Mouse (Mus musculus) limb, embryonic 14.5 days (tissue): Measurements from ENCODE around the gene Arhgef3. TPM values are rescaled to one million over a fixed set of nuclear protein-coding genes. Genes with fewer than 3 reads are reported as not detected.
"Not testable (repeated sequence)": the region's sequence is repeated elsewhere in the genome, so short reads cannot be mapped to it uniquely, and the experiment has no call there.

Experiments used
- ATAC-seq: fragments of 200-750 bp; cut with Nextera tagmentation; 2 replicates; pipeline ENCODE4 v1.8.0; 2017; ENCODE audit warnings: low read depth, moderate number of reproducible peaks, moderate TSS enrichment; ENCODE audit not compliant: low FRiP score
- DNase-seq: peaks from one replicate; pipeline ENCODE4 v3.0.0-alpha.2; 2015; ENCODE audit warnings: low spot score
- H3K27ac ChIP-seq: fragments of 300-500 bp; sonication (generic); replicated peaks from 2 replicates; pipeline ENCODE4 v1.5.1; 2014; ENCODE audit warnings: low read depth, mild to moderate bottlenecking, low read length, moderate library complexity, mixed read lengths
- H3K27me3 ChIP-seq: fragments of 300-500 bp; sonication (generic); 2 replicates; pipeline ENCODE4 v1.6.1; 2014; ENCODE audit warnings: low read length, mixed read lengths; ENCODE audit not compliant: control insufficient read depth, insufficient read depth
- H3K36me3 ChIP-seq: fragments of 300-500 bp; sonication (generic); 2 replicates; pipeline ENCODE4 v1.6.1; 2014; ENCODE audit warnings: mild to moderate bottlenecking, low read length, moderate library complexity, mixed read lengths; ENCODE audit not compliant: control insufficient read depth, insufficient read depth
- H3K4me1 ChIP-seq: fragments of 300-500 bp; sonication (generic); 2 replicates; pipeline ENCODE4 v1.6.1; 2014; ENCODE audit warnings: antibody characterized with exemption, low read length, mixed read lengths; ENCODE audit not compliant: control insufficient read depth, insufficient read depth
- H3K4me2 ChIP-seq: fragments of 300-500 bp; sonication (generic); replicated peaks from 2 replicates; pipeline ENCODE4 v1.6.1; 2014; ENCODE audit warnings: low read depth, mild to moderate bottlenecking, low read length, moderate library complexity; ENCODE audit not compliant: severe bottlenecking
- H3K4me3 ChIP-seq: fragments of 300-500 bp; sonication (generic); replicated peaks from 2 replicates; pipeline ENCODE4 v1.5.1; 2014; ENCODE audit warnings: low read length
- H3K9ac ChIP-seq: fragments of 300-500 bp; sonication (generic); 2 replicates; pipeline ENCODE4 v1.6.1; 2014; ENCODE audit warnings: mild to moderate bottlenecking, low read depth, low read length, moderate library complexity; ENCODE audit not compliant: severe bottlenecking
- H3K9me3 ChIP-seq: fragments of 300-500 bp; sonication (generic); 2 replicates; pipeline ENCODE4 v1.6.1; 2016; ENCODE audit warnings: low read length; ENCODE audit not compliant: control insufficient read depth
- POLR2A ChIP-seq: fragments of 200-500 bp; IDR thresholded peaks from 2 replicates; pipeline ENCODE4 v1.8.0; 2012; ENCODE audit warnings: inconsistent platforms, mild to moderate bottlenecking, moderate library complexity, borderline replicate concordance; ENCODE audit not compliant: insufficient read depth, insufficient read length; ENCODE audit errors: extremely low read depth
- WGBS: fragments of 180-500 bp; shearing (Covaris S2); extraction: QIAGEN DNeasy Blood & Tissue Kit; methylation state at CpG from one replicate; pipeline ENCODE4 v1.1.7; 2014; 5-methylcytosine and 5-hydroxymethylcytosine counted together
- polyA plus RNA-seq, 2 experiments: library from polyadenylated mRNA; depleted of rRNA in 1 of 2; stranded (reverse) in 1 of 2; unstranded in 1 of 2; fragments of >200 nt; fragmentation: Nextera tagmentation in 1 of 2; extraction: Ambion mirVana in 1 of 2; gene quantifications; 2 replicates each; pipeline versions ENCODE4 v1.2.1 to v1.2.3; 2012 to 2014

Gene Arhgef3
- polyA plus RNA-seq, 2 experiments: 14.3 to 22.5 TPM

DNA sequence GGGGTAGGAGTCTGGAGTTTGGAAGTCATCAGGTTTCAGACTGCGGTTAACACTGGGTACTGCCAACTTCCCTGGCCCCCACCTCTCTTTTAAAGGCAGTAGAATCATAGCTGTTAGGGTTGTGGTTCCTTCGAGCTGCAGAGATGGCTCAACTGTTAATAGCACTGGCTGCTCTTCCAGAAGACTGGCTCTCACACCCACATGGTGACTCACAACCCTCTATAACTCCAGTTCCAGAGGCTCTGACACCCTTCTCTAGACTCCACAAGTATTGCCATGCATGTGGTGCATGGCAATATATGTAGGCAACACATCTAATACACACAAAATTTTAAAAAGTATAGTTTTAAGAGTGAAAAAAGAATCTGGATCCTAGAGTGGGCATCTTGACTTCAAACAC is 128.1 kb downstream of the Arhgef3 start:
- ATAC-seq: no peak
- Histone ChIP-seq H3K27ac (no peak overlapping the region), H3K4me1 (peaks cover 4% of the 10 kb centered on the region), H3K9ac (no peak overlapping the region), H3K9me3 (no peaks in the 10 kb centered on the region), H3K4me3 (no peak overlapping the region), H3K36me3 (no peaks in the 10 kb centered on the region), H3K4me2 (no peak overlapping the region), H3K27me3 (no peaks in the 10 kb centered on the region)
- DNase-seq: no peak
- TF ChIP-seq POLR2A: no peak
- 68% methylated on average over 2 of the region's 2 CpGs for WGBS

GRCm38 (mm10) chr14:27243585-27243984 is 128.9 kb downstream of the Arhgef3 start:
- H3K36me3 ChIP-seq: no peaks in the 10 kb centered on the region
- no peaks in the 10 kb centered on the region for H3K27me3 ChIP-seq
- DNase-seq (no peak), ATAC-seq (no peak)
- no peak overlapping the region for H3K4me2 ChIP-seq
- no peak overlapping the region for H3K9ac ChIP-seq
- WGBS: 79% methylated on average over 5 of the region's 5 CpGs
- TF ChIP-seq POLR2A: no peak
- no peaks in the 10 kb centered on the region; the same call in 1 of the 2 replicates for H3K4me1 ChIP-seq
- no peaks in the 10 kb centered on the region for H3K9me3 ChIP-seq
- no peak overlapping the region for H3K27ac ChIP-seq
- H3K4me3 ChIP-seq: no peak overlapping the region

DNA sequence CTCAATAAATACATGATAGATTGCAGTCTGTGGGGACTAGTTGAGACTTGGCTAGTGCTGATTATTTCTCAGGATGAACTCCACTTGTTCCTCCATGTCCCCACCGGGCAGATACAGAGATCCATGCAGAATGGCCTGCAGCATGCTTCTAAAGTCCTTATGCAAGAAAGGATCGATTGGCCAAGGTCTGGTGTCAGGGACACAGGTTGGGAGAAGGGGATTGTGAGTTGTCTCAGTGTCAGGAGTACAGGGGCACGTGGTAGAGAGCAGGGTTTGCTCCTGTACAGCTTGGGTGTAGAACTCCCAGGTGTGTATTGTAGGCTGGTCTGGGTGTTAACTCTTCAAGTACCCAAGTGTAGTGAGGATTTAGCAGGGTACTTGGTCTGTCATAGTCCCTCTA is 130.2 kb downstream of the Arhgef3 start:
- WGBS: 71% methylated on average over 3 of the region's 3 CpGs
- Histone ChIP-seq H3K27me3 (no peaks in the 10 kb centered on the region), H3K36me3 (no peaks in the 10 kb centered on the region), H3K27ac (no peak overlapping the region), H3K9ac (no peak overlapping the region), H3K4me1 (no peaks in the 10 kb centered on the region; the same call in 1 of the 2 replicates), H3K9me3 (no peaks in the 10 kb centered on the region), H3K4me3 (no peak overlapping the region), H3K4me2 (no peak overlapping the region)
- no peak for TF ChIP-seq POLR2A
- no peak for DNase-seq
- no peak for ATAC-seq

- no peak for TF ChIP-seq POLR2A
- DNase-seq (no peak), ATAC-seq (no peak)
- no peaks in the 10 kb centered on the region for H3K9me3 ChIP-seq
- no peaks in the 10 kb centered on the region for H3K36me3 ChIP-seq
- no peaks in the 10 kb centered on the region; the same call in 1 of the 2 replicates for H3K4me1 ChIP-seq
- 80% methylated on average over 5 of the region's 5 CpGs for WGBS
- no peaks in the 10 kb centered on the region for H3K27me3 ChIP-seq
- H3K4me3 ChIP-seq: no peak overlapping the region
- no peak overlapping the region for H3K27ac ChIP-seq
- no peak overlapping the region for H3K4me2 ChIP-seq
- H3K9ac ChIP-seq: no peak overlapping the region
Observed at GRCm38 (mm10) chr14:27246424-27246823, 131.7 kb downstream of the Arhgef3 start.

DNA sequence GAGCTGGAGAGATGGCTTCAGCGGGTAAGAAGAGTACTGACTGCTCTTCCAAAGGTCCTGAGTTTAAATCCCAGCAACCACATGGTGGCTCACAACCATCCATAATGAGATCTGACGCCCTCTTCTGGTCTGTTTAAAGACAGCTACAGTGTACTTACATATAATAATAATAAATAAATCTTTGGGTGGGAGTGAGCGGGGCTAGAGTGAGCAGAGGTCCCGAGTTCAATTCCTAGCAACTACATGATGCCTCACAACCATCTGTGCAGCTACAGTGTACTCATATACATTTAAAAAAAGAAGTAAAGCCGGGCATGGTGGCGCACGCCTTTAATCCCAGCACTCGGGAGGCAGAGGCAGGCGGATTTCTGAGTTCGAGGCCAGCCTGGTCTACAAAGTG is 132.2 kb downstream of the Arhgef3 start:
- not testable (repeated sequence) for H3K4me2 ChIP-seq, H3K4me3 ChIP-seq, H3K27ac ChIP-seq, H3K36me3 ChIP-seq, H3K4me1 ChIP-seq, ATAC-seq, H3K9ac ChIP-seq, H3K9me3 ChIP-seq, H3K27me3 ChIP-seq, DNase-seq
- WGBS: 90% methylated on average over 10 of the region's 10 CpGs

GRCm38 (mm10) chr14:27249121-27249520 is 134.4 kb downstream of the Arhgef3 start:
- Histone ChIP-seq H3K4me2 (no peak overlapping the region), H3K9ac (no peak overlapping the region), H3K4me1 (no peaks in the 10 kb centered on the region), H3K9me3 (no peaks in the 10 kb centered on the region), H3K27ac (no peak overlapping the region), H3K36me3 (no peaks in the 10 kb centered on the region), H3K4me3 (no peak overlapping the region), H3K27me3 (no peaks in the 10 kb centered on the region)
- DNase-seq (no peak), ATAC-seq (no peak)
- no peak for TF ChIP-seq POLR2A
- 100% methylated on average over 1 of the region's 1 CpGs for WGBS
